Mouse (Mus musculus): ENCODE results near the gene Rasa2.
"Not testable (repeated sequence)": the region's sequence is repeated elsewhere in the genome, so short reads cannot be mapped to it uniquely, and the experiment has no call there.

The Rasa2 gene

DNA sequence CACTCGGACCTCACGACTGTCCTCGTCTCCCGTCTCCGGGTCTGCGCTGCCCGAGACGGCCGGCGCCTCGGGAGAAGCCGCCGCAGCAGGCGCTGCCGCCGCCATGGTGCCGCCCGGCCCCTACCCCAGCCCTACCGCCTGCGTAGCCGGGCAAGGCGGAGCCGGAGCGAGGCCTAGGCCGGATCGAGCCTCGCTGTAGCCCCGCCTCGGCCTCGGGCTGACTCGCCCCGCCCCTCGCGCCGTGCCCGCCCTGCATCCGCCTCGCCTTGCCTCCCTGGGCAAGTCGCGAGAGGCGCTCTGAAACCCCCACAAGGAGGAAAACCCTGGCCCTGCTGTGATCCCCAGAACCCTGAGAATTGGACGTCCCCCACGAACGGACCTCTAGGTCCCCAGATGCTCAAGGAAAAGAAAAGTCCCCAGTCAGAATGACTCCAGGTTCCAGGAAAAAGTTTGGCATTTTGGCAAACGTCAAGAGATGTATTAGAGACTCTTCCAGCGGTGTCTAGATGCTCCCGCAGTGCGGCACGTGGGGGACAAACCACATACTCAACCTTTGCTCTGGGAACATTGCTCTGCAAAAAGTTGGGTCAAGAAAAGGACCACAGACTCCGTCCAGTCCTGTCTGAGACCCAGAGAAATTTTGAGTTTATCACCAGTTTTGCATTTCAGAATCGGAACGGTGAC lies at the start of gene Rasa2:
Gene Rasa2, minus strand, starts transcription at position 229 of the 684 bp plus-strand sequence.
- peak; percentile 99 for DNase-seq

DNA sequence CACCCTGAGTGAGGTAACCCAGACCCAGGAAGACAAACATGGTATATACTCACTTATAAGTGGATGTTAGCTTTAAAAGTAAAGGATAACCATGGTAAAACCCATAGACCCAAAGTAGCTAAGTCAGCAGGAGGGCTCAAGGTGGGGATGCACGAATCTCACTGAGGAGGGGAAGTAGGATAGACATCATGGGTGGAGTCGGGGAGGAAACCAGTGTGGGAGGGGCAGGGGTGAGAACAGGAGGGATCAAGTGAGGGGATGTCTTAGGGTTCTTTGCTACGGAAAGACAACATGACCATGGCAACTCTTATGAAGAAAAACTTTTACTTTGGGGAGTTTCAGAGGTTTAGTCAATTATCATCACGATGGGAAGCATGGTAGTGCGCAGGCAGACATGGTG lies 47.2 kb upstream of the Rasa2 start:
- DNase-seq = peak; percentile 75

DNA sequence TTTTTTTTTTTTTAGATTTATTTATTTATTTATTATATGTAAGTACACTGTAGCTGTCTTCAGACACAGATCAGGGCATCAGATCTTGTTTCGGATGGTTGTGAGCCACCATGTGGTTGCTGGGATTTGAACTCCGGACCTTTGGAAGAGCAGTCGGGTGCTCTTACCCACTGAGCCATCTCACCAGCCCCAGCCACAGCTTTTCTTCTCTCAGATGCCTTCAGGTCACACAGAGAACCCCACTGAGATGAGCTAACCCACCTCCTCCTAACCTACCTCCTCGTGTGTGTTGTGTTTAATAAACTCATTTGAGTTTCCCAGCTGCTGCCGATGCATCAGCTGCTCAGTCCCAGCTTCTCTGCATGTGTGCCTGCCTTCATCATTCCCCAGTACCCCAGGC lies 46.3 kb upstream of the Rasa2 start:
- peak; percentile 67 for DNase-seq

DNA sequence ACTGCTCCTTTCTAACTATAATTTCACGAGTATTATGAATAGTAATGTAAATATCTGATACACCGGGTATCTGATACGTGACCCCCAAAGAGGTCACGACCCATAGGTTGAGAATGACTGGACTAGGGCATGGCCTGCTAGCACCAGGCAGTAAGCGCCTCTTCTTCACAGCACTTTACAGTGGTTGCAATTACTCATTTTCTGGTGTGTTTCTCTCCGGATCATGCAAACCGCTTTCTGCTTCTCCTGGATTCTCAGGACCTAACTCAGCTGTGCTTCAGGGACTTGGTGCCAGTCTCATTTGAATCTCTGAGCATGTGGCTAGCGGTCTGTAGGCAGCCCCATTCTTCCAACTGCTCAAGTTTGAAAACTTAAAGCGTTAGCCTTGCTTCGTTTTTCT lies 45.3 kb upstream of the Rasa2 start:
- peak; percentile 57 for DNase-seq

DNA sequence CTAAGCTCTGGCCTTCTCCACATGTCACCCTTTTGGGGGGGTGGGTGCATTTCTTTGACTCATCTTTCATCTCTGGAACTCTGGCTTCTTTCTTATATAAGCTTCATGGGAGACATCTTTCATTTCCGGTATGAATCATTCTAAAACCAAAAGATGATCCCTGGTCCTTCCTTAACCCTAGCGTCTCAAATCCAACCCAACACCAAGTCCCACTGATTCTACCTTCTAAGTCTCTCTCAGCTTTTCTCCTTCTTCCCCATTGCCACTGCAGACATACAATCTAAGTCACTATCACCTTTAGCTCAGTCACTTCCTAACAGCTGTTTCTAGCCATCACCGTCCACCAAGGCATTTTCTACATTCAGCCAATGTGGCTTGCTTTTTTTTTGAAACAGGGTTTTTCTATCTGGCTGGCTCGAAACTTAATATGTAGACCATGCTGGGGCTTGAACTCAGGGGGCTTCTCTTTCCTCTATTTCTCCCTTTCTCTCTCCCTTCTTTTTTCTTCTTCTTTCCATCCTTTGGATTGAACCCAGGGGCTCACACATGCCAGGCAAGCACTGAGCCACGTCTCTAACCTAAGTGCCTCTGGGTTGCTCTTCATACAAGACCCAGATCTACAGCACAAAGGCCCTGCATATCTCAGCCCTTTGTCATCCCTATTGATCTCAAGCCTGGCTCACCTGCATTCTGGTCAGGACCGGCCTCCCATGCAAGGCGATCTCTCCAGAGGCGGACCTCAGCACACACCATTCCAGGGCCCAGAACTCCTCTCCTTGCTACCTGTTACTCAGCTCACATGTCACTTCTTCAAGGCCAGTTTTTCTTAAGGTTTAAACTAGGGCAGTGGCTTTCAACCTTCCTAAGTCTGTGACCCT lies 44.6 kb upstream of the Rasa2 start:
- DNase-seq = peak; percentile 82

- DNase-seq = peak; percentile 94
Measured at GRCm38 (mm10) chr9:96675071-96675762, 43.8 kb upstream of the Rasa2 start.

DNA sequence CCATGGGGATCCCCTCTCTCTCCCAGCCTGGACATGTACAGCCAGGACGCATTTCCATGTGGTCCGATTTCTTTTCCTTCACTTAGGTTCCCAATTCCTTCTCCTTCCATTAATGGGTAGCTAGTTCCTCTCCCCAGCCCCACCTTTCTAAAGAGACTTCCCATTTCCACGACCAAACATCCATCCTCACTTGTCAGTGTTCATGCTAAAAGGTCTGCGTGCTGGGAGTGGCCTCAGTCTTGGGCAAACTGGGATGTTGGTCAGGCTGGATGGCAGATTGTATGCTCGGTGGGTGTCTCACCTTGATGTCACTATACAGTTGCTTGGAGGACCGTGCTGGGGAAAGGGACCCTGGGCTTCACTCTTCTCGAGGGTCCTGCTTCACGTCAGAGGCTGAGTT lies 42.9 kb upstream of the Rasa2 start:
- DNase-seq = peak; percentile 74

- DNase-seq = peak; percentile 71
Measured at GRCm38 (mm10) chr9:96672466-96672865, 41.0 kb upstream of the Rasa2 start.

DNA sequence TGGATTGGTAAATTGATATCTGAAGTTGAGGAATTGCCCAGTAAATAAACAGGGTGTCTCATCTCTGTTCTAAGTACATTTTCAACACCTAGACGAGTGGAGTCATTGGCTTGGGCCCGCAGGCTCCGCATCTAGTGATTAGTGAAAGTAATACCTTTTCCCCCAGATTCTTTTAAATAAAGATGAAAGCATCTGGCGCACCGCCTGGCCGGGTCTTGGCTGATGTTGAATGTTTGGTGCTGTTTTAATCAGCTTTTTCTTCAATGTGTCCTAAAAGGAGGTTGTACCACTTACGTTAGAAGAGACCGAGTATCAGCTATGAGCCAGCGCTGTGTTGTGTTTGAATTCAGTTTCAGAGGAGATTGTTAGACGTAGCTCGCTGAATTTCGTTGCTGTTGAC lies 39.8 kb upstream of the Rasa2 start:
- peak; percentile 84 for DNase-seq

DNA sequence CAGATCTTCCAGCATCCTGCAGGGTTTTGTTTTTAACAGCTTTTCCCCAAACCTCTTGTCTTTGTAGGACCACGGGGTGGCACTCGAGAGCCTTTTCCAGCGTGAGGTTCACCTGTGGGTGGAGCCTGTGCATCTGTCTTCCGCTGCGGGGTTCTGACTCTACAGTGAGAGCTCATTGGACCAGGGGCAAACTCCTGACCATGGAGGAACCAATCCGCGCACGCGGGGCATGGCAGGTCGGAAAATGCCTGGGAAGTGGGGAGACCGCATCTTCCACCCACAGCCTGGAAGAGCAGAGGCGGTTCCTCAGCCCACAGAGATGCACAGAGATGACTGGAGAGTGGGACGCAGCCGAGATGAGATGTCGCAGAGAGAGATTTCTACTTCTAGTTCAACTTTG lies 38.5 kb upstream of the Rasa2 start:
- peak; percentile 100 for DNase-seq

GRCm38 (mm10) chr9:96668628-96669027 lies 37.2 kb upstream of the Rasa2 start:
- DNase-seq = peak; percentile 83

- DNase-seq = peak; percentile 52
Measured at GRCm38 (mm10) chr9:96660510-96661244, 29.3 kb upstream of the Rasa2 start.

DNA sequence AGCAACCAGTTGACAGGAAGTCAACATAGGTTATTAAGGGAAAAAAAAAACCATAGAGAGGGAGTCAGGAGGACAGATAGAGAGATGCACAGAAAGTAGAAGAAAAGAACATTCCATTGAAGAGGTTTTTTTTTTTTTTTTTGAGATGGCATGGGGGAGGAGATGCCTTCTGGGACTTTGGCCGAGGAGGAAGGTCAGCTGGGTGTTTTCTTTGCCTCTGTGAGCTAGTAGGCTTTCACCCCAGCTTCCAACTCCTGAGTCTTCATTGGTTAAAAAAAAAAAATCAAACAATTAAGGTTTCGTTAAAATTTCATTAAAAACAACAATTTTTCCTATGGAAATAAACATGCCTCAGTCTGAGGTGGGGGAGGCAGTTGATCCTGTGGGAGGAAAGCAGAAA lies 28.4 kb upstream of the Rasa2 start:
- no peak for DNase-seq

DNA sequence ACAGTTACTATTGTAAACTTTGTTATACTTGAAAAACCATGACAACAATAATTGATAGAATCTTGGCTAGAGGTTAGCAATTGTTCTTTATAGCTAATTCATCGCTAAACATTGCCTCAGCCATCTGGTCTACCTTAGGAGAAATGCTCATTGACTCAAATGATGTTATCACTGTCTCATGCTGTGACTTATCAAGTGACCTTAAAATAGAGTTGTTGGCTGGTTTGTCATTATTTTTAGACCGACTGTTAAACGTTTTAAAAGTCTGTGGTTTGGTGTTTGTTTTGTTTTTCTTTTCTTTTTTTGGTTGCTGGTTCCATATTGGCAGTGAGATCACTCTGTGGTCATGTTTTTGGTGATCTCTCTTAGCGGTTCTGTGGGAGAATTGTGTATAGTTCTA lies 22.1 kb upstream of the Rasa2 start:
- DNase-seq = no peak

DNA sequence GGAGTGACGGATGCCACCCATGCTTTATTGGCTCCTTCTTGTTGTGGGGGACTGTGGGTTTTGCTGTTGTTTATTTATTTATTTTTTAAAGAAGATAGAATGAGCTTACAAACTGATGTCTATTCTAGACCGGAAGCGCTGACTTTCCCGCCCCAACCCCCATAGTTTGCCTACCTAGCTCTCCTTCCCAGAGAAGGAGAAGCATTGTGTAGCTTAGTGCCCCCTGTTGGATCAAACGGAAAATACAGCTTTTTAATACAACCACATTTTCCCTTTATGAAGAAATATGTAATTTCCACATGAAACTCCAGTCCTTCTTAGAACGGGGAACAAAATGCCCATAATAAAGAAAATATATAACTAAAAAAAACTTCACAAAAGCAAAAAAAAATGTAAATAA lies 21.3 kb upstream of the Rasa2 start:
- DNase-seq = no peak

DNA sequence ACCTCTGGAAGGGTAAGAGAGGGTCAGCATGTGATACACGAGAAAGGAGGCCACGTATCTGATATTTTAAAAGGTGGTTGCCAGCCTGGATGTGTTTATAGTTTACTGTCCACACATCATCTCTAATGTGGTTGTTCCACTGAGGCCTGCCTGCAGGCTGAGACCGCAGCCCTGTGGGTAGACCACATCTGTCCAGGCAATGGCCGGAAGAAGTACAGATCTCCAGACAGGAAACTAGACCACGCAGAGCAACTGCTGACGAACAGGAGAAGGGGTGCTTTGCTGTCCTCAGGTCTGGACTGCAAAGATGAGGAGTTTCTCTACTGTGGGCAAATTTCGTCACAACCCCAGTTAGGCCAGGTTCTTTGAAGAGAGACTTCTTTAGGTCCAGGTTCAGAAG lies 19.4 kb upstream of the Rasa2 start:
- peak; percentile 54 for DNase-seq

GRCm38 (mm10) chr9:96649924-96650323 lies 18.5 kb upstream of the Rasa2 start:
- DNase-seq = peak; percentile 89

- peak; percentile 36 for DNase-seq
Measured at GRCm38 (mm10) chr9:96649362-96649761, 17.9 kb upstream of the Rasa2 start.

DNA sequence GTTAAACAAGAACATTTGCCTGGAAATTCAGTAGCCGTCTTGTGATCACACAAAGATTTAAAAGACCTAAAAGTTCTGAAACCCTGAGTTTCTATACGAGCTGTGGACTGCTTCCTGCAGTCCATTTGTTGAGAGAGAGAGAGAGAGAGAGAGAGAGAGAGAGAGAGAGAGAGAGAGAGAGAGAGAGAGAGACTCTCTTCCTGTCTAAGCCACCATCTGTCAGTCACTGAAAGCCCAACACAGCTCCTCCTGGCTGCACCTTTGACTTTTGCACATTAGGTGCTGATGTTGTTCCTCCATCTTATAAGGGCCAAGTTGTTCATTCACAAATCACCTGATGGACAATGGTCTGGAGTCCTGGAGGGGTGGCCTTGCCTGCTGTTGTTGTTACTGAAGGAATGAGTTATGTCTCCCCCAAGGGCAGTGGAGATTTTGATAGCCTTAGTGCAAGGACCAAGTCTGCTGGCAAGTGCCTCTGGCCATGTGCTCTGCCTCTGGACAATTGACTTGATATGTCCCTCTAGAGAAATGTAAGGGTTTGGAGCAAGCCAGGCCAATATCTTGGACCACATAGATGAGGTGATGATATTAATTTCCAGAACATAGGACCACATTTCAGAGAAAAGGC lies 15.4 kb upstream of the Rasa2 start:
- DNase-seq = peak; percentile 61

- DNase-seq = peak; percentile 61
Measured at GRCm38 (mm10) chr9:96644840-96645239, 13.4 kb upstream of the Rasa2 start.

DNA sequence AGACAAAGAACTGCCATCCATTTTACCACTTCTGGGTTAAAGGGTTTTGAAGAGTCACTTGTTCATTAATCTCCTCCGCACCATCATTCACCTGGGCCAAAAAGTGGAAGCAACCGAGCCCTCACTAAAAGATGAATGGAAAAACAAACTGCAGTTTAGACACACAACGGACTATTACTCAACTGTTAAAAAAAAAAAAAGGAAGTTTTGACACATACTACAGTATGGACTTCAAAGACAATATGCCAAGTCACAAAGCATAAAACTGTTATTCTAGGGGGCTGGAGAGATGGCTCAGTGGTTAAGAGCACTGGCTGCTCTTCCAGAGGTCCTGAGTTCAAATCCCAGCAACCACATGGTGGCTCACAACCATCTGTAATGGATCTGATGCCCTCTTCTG lies 12.6 kb upstream of the Rasa2 start:
- DNase-seq = not testable (repeated sequence)

DNA sequence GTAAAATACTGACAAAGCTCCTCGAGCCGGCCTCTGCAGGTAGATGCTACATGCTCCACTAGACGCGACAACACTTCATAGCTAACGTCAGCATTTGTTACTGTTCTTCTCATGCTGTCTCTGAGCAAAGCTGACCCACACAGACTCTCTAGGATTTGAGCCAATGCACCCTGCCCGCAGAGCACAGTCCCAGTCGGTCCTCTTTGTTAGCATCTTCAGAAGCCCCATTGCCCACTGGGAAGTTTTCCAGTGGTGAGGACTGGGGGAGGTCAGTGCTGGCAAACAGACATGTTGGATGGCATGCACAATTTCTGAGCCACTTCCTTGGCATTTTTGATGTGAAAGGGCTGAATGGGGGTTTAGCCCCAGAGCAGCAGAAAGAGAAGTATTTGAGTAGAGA lies 8.0 kb upstream of the Rasa2 start:
- no peak for DNase-seq

Data from heart, adult 11 months (tissue).